Mouse (Mus musculus): ENCODE measurements around the gene Tpcn1. TPM values are rescaled to one million over a fixed set of nuclear protein-coding genes. Genes with fewer than 3 reads are reported as not detected.

Tpcn1 gene
- polyA plus RNA-seq, 2 experiments, result 17.8 to 19.3 TPM

- Histone ChIP-seq H3K4me1 (replicated peaks; ENCODE audit: control insufficient read depth in 2 of 2, insufficient read depth in 2 of 2, low read length in 1 of 2) (no peaks in the 10 kb centered on the region), H3K9me3 (ENCODE audit: control insufficient read depth, low read length) (no peaks in the 10 kb centered on the region), H3K4me2 (ENCODE audit: low read depth) (no peak overlapping the region), H3K9ac (replicated peaks) (no peak overlapping the region), H3K36me3 (replicated peaks; ENCODE audit: control insufficient read depth, insufficient read depth, low read depth) (peaks cover 16% of the 10 kb centered on the region), H3K27me3 (ENCODE audit: control insufficient read depth, insufficient read depth, low read length) (no peaks in the 10 kb centered on the region), H3K4me3 (ENCODE audit: insufficient read depth in 1 of 2, low read depth in 2 of 2, low read length in 2 of 2) (no peak overlapping the region), H3K27ac (no peak overlapping the region)
- DNase-seq (ENCODE audit: low read depth in 3 of 3, low spot score in 3 of 3), result no peak
- ATAC-seq (ENCODE audit: insufficient read depth), result no peak
- TF ChIP-seq CTCF (IDR thresholded peaks at IDR 0.05; ENCODE audit: low read depth) (no peak), EP300 (IDR thresholded peaks at IDR 0.05; ENCODE audit: low read depth) (no peak)
- WGBS (ENCODE audit: insufficient replicate concordance), result 64% methylated on average over 2 of the region's 2 CpGs
These were observed 53.8 kb downstream of the Tpcn1 start for GRCm38 (mm10) chr5:120534686-120535075.

GRCm38 (mm10) chr5:120534071-120534685, 54.3 kb downstream of the Tpcn1 start:
- 78% methylated on average over 15 of the region's 15 CpGs for WGBS (ENCODE audit: insufficient replicate concordance)
- Histone ChIP-seq H3K36me3 (replicated peaks; ENCODE audit: control insufficient read depth, insufficient read depth, low read depth) (peaks cover 13% of the 10 kb centered on the region; the same call in 1 of the 2 replicates), H3K27ac (no peak overlapping the region), H3K4me3 (ENCODE audit: insufficient read depth in 1 of 2, low read depth in 2 of 2, low read length in 2 of 2) (no peak overlapping the region), H3K9me3 (ENCODE audit: control insufficient read depth, low read length) (no peaks in the 10 kb centered on the region), H3K27me3 (ENCODE audit: control insufficient read depth, insufficient read depth, low read length) (no peaks in the 10 kb centered on the region), H3K9ac (replicated peaks) (no peak overlapping the region), H3K4me2 (ENCODE audit: low read depth) (no peak overlapping the region), H3K4me1 (replicated peaks; ENCODE audit: control insufficient read depth in 2 of 2, insufficient read depth in 2 of 2, low read length in 1 of 2) (no peaks in the 10 kb centered on the region)
- ATAC-seq (ENCODE audit: insufficient read depth) (no peak), DNase-seq (ENCODE audit: low read depth in 3 of 3, low spot score in 3 of 3) (no peak)
- TF ChIP-seq CTCF (IDR thresholded peaks at IDR 0.05; ENCODE audit: low read depth), result no peak
- no peak for TF ChIP-seq EP300 (IDR thresholded peaks at IDR 0.05; ENCODE audit: low read depth)

GRCm38 (mm10) chr5:120531631-120532030, 56.8 kb downstream of the Tpcn1 start:
- no peak overlapping the region for H3K27ac ChIP-seq
- ATAC-seq (ENCODE audit: insufficient read depth), result no peak

GRCm38 (mm10) chr5:120527296-120527964, 61.0 kb downstream of the Tpcn1 start:
- H3K4me2 ChIP-seq (ENCODE audit: low read depth), result no peak overlapping the region

More at GRCm38 (mm10) chr5:120531631-120532030, 56.8 kb downstream of the Tpcn1 start:
- WGBS (ENCODE audit: insufficient replicate concordance), result 70% methylated on average over 8 of the region's 8 CpGs
- no peaks in the 10 kb centered on the region for H3K4me1 ChIP-seq (replicated peaks; ENCODE audit: control insufficient read depth in 2 of 2, insufficient read depth in 2 of 2, low read length in 1 of 2)
- DNase-seq (ENCODE audit: low read depth in 3 of 3, low spot score in 3 of 3), result no peak
- no peaks in the 10 kb centered on the region for H3K9me3 ChIP-seq (ENCODE audit: control insufficient read depth, low read length)
- no peak overlapping the region for H3K9ac ChIP-seq (replicated peaks)
- no peak overlapping the region for H3K4me3 ChIP-seq (ENCODE audit: insufficient read depth in 1 of 2, low read depth in 2 of 2, low read length in 2 of 2)
- no peaks in the 10 kb centered on the region for H3K27me3 ChIP-seq (ENCODE audit: control insufficient read depth, insufficient read depth, low read length)
- peaks cover 6% of the 10 kb centered on the region; the same call in 1 of the 2 replicates for H3K36me3 ChIP-seq (replicated peaks; ENCODE audit: control insufficient read depth, insufficient read depth, low read depth)
- H3K4me2 ChIP-seq (ENCODE audit: low read depth), result no peak overlapping the region
- TF ChIP-seq EP300 (IDR thresholded peaks at IDR 0.05; ENCODE audit: low read depth), result no peak
- no peak for TF ChIP-seq CTCF (IDR thresholded peaks at IDR 0.05; ENCODE audit: low read depth)

GRCm38 (mm10) chr5:120526311-120526710, 62.2 kb downstream of the Tpcn1 start:
- ATAC-seq (ENCODE audit: insufficient read depth), result no peak
- Histone ChIP-seq H3K36me3 (replicated peaks; ENCODE audit: control insufficient read depth, insufficient read depth, low read depth) (no peaks in the 10 kb centered on the region), H3K4me2 (ENCODE audit: low read depth) (no peak overlapping the region), H3K4me3 (ENCODE audit: insufficient read depth in 1 of 2, low read depth in 2 of 2, low read length in 2 of 2) (no peak overlapping the region), H3K27ac (no peak overlapping the region), H3K9ac (replicated peaks) (no peak overlapping the region), H3K4me1 (replicated peaks; ENCODE audit: control insufficient read depth in 2 of 2, insufficient read depth in 2 of 2, low read length in 1 of 2) (peaks cover 6% of the 10 kb centered on the region in 2 experiments), H3K9me3 (ENCODE audit: control insufficient read depth, low read length) (no peaks in the 10 kb centered on the region), H3K27me3 (ENCODE audit: control insufficient read depth, insufficient read depth, low read length) (no peaks in the 10 kb centered on the region)
- TF ChIP-seq EP300 (IDR thresholded peaks at IDR 0.05; ENCODE audit: low read depth), result no peak
- no peak for TF ChIP-seq CTCF (IDR thresholded peaks at IDR 0.05; ENCODE audit: low read depth)
- no peak for DNase-seq (ENCODE audit: low read depth in 3 of 3, low spot score in 3 of 3)
- WGBS (ENCODE audit: insufficient replicate concordance), result 67% methylated on average over 11 of the region's 11 CpGs

More at GRCm38 (mm10) chr5:120527296-120527964, 61.0 kb downstream of the Tpcn1 start:
- ATAC-seq (ENCODE audit: insufficient read depth) (no peak), DNase-seq (ENCODE audit: low read depth in 3 of 3, low spot score in 3 of 3) (no peak)
- Histone ChIP-seq H3K36me3 (replicated peaks; ENCODE audit: control insufficient read depth, insufficient read depth, low read depth) (no peaks in the 10 kb centered on the region), H3K9ac (replicated peaks) (no peak overlapping the region), H3K27ac (no peak overlapping the region), H3K4me1 (replicated peaks; ENCODE audit: control insufficient read depth in 2 of 2, insufficient read depth in 2 of 2, low read length in 1 of 2) (peaks cover 6% of the 10 kb centered on the region in 2 experiments), H3K27me3 (ENCODE audit: control insufficient read depth, insufficient read depth, low read length) (no peaks in the 10 kb centered on the region), H3K4me3 (ENCODE audit: insufficient read depth in 1 of 2, low read depth in 2 of 2, low read length in 2 of 2) (no peak overlapping the region), H3K9me3 (ENCODE audit: control insufficient read depth, low read length) (no peaks in the 10 kb centered on the region)
- TF ChIP-seq CTCF (IDR thresholded peaks at IDR 0.05; ENCODE audit: low read depth), result no peak
- TF ChIP-seq EP300 (IDR thresholded peaks at IDR 0.05; ENCODE audit: low read depth), result no peak
- 49% methylated on average over 16 of the region's 20 CpGs for WGBS (ENCODE audit: insufficient replicate concordance)
